Mouse (Mus musculus) right cerebral cortex, postnatal 4 days (tissue): ENCODE measurements at regions not wholly inside any gene's neighbourhood (a gene's known extent, or its start where the extent isn't known, plus 50 kb on each side); places are given as distances from the start of the nearest gene placed in this dataset.
A peak's percentile ranks its signal among the peaks of the same experiment; 100 is the strongest.

Experiments used
- DNase-seq: peaks from one replicate; pipeline ENCODE4 v3.0.0-alpha.2; 2022

DNA sequence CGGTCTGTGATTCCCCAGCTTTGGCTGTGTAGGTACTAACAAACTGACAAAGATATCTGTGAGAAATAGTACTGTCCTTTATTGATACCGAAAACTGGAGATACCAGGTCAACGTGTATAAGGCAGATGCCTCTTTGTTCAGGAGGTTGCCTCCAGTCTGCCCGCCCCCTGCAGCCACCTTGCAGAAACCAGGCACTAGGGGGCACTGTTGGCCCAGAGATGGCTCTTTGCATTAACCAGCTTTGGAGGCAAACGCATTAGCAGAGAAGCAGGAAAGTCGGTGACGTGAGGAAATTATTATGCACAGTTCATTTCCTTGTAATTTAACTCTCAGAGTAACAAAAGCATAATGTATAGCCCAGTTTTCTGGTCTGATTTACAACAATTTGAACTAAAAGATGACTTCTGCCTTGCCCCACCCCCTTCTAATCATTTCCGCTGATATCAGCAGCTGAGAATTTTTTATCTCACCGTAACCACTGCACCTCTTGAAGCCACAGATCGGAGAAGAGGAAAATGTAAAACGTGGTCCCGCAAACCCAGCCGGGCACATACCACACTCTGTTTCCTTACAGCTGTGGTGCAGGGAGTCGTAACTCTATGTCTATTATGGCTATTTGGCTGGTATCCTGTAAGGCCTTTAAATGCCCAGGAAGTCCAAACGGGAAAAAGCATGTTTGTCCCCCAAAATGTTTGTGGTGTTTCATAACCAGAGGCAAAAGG, 203.5 kb downstream of the Icos start:
- DNase-seq = peak; percentile 99

DNA sequence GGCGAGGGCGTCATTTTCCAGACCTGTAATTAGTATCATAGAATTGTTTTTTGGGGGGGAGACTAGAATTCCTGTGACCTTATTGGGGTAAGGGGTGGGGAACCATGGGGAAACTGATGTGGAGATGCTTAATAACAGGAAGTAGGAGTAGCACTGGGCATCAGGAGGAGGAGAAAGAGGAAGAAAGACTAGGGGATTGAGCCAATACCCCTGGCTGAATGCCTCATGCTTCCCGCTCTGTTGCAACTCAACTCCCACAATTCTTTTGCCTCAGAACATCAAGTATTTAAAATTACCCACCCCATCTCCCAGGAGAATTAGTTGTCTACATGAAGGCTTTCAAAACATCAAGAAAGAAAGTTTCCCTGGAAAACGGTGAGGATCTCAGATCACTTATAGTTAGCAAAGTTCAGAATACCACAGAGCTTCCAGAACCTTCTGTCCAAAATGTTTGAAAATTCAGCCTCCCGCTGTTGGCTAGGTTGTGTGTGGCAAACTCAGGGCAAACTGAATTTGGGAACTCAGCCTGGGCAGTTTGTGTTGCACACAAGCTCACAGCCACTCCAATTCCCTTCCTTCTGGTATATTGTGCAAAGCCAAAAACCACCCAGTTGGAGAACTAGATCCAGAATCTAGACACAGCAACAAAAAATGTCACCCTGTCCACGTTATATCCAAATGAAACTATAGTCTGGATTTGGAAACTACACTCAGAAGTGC, 209.8 kb downstream of the Icos start:
- DNase-seq = no peak

DNA sequence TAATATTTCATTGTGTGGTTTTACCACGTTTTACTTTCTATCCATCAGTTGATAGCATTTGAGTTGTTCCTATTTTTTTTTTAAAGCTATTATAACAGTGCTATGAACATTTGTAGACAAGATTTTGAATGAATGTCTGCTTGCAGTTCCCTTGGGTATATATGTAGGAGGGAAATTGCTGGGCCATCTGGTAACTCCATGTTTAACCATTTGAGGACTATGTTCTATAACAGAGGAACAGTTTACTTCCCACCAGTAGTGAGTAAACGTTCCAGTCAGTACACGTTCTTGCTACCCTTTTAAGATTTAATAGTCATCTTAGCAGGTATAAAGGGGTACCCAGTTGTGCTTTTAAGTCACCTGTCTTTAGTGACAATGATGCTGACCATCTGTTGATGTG, 213.2 kb downstream of the Icos start:
- no peak for DNase-seq

DNA sequence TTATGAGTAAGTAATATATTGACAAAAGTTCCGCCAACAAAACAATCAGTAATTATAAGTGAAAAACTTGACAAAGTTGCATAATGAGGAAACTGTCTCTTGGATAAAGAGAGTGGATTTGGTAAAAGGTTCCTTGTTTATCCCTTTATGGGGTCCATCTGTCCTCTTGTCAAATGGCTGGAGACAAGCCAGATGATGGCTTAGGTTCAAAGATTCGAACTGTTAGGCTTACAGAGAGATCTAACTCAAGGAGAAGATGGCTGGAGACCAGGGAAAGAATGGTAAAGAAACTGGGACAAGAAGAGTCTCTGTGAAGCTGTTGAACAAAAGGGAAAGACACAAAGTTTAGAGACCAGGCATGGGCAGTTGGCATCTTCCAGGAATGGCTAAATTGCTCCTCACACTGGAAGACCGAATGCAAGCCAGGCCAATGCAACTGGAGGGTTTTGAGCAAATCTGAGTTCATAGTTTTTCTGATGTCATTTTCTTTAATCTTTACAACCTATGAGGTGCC, 220.9 kb downstream of the Icos start:
- DNase-seq = no peak

DNA sequence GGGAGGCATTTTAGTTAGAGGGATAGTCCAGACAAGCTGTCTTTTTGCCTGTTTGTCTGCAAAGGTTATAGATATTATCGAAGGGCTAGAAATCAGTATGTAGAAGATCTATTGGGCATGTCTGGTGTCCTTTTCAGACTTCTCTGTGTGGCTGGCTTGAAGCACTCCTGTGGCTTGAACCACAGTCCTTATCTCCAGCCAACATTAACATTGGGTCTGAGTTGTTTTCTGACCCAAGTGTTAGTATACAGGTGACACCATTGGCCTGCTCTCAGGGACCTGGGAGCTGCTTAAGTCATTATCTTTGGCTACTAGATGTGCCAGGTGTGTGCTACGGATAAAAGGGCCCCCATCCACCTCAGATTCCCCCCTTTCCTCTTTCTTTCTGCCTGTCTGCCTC, 223.3 kb downstream of the Icos start:
- DNase-seq = no peak

DNA sequence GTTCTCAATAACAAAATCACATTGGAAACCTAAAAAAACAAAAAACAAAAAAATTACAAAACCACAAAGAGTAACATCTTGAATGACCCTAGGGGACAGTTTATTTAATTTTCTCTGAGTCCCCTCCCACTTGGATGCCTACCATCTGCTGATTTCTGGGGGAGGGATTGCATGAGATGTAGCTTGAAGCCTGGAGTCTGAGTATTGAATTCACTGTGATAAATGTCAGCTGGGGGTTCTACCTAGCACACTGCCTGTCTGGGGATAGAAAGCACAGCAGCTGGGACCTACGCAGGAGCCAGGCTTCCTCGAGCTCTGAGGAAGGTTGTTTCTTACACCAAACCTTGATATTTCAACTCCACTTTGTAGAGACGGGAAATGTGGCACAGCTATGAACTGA, 224.4 kb downstream of the Icos start:
- DNase-seq = no peak

DNA sequence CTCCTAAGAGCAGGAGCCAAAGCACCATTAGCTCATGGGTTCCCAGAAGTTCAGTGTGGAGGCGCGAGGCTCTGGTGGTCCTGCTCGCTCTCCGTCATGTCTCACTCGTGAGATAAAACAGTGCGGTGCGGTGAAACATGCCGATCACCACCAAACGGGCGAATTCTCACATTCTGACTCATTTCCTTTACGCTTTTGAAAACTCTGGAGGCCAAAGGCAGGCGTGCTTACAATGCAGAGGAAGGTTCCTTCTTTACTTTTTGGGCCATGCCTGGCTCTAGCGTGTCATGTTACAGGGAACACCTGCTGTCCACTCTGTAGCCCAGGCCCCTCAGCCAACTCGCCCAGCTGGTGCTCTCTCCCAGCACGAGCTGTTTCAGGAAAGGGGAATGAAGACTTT, 225.4 kb downstream of the Icos start:
- DNase-seq = no peak

DNA sequence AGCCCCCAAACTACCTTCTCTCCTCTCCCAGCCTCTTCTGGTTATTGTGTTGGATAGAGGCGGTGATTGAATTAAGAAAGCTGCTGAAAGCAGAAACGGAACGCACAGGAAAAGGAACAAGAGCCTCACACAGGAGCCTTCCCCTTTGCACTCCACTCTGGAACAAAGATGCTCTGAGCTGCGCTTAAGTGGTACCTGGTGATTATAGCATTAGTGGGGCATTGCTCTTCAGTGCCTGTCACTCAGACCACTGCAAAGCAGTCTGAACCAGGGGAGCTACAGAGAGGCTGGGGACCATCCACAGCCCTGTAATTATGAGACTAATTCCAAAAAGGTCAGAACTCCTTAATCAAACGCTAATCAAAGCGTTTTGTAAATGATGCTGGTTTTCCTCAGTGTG, 225.9 kb downstream of the Icos start:
- no peak for DNase-seq

DNA sequence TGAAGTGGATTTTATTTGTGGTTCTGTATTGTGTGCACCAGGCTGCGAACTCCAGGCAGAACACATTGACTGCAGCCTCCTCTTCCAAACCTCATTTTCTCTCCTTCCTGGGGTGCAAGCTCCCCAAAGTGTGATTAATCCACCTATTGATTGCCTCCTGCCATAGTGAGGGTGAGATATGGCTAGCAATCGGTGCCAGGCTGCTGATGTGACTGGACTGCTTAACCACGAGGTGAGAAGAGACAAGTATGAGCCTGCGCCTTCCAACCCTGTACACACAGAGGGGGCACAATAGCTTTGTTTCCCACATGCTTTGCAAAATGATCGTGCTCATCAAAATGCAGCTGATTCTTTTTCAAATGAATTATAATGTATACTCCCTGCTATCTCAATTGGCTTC, 227.4 kb downstream of the Icos start:
- DNase-seq = no peak

DNA sequence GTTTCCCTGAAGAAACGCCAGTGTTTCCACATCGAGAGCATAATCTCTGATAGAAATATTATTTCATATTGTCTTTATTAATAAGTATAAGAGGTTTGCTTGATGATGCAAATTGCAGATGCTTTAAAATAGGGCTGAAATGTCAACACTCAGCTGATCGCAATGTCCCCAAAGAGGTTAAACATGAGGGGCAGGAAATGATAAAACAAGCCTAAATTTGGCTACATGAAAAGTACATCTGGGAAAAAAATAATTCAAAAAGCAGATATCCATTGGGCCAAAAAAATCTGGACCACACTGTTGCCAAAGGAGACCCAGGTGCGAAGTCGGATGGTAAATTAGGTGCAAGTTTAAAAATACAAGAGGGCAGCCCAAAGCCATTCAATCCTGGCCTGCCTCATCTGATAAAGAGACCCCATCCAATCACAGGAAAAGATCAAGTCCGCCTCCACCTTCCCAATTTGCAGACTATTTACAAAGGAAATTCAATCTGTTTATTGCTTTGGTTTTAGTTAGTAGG, 229.2 kb downstream of the Icos start:
- no peak for DNase-seq

DNA sequence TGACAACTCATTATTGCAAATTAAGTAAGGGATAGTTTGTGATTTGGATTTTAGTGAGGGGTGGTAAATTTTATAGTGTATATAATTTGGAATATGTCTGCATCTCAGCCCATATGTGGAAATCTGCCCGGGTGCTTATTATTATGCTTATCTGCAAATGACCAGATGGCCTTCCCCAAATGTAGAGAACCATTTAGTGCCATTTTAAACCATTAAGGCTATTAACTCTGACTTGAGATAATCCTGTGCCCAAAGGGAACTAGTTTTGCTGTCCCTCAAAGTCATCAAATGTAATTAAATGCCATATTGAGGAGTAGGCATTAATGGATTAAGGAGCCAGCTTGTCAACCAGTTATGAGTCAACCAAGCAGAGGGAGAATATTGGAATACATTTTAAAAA, 230.7 kb downstream of the Icos start:
- no peak for DNase-seq

DNA sequence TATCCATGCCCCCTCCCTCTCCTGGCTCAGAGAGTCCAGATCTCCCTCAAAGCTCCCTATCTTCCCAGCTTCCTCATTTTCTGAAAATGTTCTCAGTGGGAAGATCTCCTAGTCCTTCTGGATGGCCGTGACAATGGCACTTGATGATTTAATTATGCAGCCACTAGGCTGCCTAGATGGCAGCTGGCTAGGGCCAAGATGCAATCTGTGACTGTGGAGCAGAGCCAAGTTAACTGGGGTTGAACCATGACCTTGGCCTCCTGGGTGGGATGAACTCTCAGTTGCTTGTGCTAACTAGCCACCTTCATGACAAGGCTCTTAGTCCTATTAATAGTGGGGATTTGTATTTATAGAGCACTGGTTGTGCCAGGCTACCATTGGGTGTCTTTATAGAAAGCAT, 243.4 kb downstream of the Icos start:
- no peak for DNase-seq

DNA sequence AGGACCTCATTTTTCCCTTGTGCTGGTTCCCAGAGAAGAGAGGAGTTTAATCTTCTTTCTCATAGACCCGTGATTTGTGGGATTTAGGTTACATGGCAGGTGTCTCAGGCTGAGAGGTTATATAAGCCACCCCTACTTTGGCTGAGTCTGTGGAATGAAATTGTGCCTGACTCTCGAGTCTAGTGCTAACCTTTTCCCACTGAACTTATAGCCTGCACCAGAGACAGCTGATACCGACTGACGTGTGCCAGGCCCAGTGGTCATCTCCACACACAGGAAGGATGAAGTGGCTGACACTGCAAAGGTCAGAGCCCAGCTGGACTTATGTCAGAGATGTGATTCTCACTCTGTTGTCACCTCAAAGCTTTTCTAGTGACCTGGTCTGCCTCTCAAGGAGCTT, 251.2 kb downstream of the Icos start:
- DNase-seq = no peak

DNA sequence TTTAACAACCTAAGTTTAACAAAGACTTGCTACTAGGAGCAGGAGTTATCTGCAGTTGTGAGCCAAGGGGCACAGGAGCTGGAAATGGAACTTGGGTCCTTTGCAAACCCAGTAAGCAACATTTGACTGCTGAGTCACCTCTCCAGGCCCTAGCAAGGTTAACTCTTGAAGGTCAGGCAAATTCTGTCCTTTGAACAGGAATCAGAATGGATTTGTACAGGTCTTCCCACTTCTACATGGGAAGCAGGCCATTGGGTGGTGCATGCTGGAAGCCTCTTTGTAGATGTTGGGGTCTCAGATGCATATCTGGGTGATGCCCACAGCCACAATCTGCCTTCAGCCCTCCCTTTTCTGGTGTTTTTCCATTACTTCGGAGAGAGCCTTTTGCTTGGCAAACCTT, 255.3 kb downstream of the Icos start:
- DNase-seq = no peak

DNA sequence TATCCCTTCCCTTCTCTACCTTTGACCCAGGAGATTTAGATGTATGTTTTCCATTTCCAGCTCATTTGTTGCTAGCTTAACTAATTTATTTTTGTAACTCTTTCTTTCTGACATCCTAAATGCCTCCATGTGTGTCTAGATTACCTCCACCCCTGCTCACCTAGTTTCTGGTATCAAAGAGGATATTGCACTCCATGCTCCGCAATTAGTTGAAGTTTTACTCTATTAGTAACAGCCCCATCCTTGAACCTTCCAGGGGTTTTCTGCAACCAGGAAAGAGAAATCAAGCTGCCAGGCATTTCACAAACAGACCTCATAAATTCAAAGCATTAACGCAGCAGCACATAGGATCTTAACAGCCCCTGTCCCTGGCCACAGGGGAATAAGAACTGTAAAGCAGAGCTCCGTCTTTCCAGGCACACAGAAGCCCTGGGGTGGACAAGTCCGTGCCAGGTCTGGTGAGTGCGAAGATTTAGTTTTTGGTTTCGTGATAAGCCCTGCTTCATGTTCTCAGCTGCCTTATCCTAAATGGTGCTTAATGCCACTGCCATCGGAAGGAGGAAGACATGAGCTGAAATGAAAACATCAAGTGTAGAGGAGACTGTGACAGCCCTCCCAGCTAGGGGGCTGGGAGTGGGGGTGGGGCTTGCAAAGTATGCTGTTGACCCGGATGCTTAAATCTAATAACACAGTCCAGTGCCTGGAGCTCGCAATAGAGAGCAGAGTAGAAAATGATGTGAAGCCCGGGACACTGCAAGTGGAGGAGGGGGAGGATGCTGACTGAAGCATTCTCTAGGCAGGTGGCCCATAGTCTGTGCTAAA, 256.0 kb downstream of the Icos start:
- DNase-seq = no peak

DNA sequence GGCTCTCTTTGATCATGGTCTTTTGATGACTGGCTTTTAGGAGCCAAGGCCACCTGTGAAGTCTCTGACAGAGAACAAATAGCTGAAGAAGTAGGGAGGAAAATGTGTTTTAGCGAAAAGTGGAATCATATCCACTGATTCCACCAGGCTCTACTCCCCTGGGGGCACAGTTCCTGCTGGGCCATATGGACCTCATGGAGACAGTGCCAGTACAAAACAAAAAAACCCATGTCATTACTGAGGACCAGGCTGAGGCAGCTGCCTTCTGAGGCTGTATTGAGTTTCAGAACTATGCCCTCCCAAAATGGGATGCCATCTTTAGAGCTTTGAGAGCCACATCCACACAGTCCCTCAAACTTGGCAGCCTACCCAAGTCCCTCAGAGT, 256.6 kb downstream of the Icos start:
- no peak for DNase-seq

DNA sequence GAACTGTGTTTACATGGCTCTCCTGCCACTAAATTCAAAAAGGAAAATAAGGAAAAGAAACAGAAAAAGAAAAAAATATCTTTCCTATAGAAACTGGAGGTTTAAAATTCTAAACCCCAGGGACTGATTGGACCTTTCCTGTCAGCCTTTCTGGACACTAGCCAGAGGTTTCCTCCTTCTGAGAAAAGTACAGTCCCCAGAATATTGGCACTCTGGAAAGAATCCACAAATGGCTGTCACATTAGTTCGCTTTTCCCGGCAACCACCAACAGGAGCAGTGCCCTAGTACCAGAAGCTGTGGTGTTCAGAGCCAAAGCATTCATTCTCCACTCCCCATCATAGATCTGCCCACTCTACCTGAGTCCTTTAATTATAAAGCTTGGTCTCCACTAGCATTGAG, 258.8 kb downstream of the Icos start:
- no peak for DNase-seq

DNA sequence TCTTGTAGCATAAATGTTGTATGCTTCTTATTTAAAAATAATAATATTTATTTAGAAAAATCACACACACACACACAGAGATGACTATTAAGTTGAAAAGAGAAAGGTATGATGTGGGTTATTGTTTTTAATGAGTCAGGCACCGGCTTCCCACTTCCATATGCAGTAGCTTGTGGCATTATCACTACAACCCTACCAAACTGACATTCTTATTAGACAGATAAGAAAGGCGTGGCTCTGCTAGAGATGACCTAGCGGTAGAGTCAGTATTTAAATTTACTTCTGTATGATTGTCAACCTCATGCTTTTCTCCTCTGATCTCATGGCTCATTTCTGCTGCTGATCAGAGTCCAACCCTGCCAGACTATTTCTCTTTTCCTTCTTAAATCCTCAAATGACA, 260.9 kb downstream of the Icos start:
- no peak for DNase-seq

DNA sequence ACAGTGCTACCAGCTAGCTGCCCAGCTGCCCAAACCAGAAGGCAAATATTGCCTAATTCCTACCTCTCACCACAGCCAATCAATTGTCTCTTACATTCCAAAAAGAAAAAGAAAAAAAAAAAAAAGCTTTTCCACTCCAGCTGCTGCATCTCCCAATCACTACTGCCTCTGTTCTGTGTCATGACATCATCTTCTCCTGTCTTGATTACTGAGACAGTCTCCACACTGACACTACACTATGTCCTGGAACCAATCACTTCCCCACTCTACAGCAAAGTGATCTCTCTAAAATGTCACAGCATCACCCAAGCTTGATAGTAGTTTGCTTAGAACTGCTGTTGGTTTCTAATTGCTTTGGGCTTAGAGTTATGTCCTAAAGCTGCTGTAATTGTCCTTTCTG, 279.8 kb downstream of the Icos start:
- no peak for DNase-seq

DNA sequence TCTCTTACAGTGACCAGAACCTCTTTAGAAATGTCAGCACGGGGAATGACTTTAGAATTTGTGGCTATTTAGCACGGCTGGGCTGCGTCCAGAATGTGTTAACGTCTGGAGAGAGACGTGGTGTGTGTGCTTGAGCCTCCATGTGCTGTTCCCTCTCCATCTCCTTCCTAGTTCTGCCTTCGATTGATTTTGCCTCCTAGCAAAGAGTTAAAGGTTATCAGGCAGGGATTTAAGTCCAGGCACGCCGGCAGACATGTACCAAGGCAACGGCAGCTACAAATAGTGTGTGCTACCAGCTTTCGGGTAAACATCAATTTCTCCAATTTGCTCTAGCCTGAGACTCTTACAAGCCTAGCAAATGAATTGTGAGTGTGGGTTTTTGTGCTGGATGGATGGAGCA, 285.7 kb downstream of the Icos start:
- DNase-seq = no peak

DNA sequence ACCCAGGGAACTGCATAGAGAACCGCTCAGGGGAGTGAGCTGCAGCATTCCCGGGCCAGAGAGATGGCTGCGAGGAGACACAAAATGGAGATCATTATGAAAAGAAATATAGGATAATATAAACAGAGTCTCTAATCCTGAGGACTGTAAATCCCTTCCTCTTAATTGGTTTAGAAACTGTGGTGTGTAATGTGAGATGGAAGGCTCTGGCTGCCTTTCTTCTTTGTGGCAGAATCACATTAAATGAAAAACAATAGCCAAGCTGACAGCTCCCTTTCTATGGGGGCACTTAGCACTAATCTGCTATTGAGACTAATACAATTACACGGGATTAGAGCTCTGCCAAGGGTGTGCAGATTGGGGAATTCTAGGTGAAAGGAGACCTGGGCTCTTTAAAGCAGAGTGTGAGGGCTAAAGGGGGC, 288.0 kb downstream of the Icos start:
- no peak for DNase-seq

DNA sequence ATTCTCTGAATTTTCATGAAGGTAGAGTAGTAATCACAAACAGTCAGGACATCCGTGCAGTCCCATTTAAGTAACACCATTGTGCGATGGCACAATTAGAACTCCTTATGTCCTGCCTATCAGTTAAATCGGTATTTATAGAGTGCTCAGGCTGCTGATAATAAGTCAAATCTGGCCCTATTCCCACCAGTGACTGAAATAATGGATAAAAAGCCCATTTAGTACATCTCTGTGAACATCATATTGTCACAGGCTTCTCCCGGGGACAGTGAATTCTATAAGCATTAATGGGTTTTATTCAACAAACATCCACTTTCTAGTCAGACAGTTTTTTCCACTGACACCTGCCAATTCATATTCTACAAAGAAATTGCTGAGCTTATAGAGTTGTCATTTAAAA, 296.1 kb downstream of the Icos start:
- no peak for DNase-seq

DNA sequence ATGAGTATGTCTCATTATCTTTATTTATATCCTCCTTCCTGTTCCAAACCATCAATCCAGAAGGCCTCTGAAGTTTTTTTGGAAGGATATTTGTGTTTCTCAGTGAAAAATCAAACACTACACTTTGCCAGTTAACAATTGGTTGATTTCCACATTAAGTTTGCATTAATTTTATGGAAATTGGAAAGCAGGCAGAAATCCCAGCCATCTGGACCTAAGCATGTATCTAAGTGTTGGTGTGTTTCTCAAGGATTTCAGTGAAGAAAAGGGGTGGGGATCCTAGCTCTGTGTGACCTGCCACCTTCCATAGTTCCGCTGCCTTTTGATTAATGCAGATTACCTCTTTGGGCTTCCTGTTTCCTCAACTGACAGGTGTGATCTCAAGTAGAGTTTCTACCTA, 296.5 kb downstream of the Icos start:
- DNase-seq = no peak
